Mouse (Mus musculus): ENCODE results near the gene Flt3l. TPM values are rescaled to one million over a fixed set of nuclear protein-coding genes. Genes with fewer than 3 reads are reported as not detected.
"Not testable (repeated sequence)": the region's sequence is repeated elsewhere in the genome, so short reads cannot be mapped to it uniquely, and the experiment has no call there.

Gene Flt3l
- polyA plus RNA-seq, 1 experiment from 2014 or later = 8.0 TPM

DNA sequence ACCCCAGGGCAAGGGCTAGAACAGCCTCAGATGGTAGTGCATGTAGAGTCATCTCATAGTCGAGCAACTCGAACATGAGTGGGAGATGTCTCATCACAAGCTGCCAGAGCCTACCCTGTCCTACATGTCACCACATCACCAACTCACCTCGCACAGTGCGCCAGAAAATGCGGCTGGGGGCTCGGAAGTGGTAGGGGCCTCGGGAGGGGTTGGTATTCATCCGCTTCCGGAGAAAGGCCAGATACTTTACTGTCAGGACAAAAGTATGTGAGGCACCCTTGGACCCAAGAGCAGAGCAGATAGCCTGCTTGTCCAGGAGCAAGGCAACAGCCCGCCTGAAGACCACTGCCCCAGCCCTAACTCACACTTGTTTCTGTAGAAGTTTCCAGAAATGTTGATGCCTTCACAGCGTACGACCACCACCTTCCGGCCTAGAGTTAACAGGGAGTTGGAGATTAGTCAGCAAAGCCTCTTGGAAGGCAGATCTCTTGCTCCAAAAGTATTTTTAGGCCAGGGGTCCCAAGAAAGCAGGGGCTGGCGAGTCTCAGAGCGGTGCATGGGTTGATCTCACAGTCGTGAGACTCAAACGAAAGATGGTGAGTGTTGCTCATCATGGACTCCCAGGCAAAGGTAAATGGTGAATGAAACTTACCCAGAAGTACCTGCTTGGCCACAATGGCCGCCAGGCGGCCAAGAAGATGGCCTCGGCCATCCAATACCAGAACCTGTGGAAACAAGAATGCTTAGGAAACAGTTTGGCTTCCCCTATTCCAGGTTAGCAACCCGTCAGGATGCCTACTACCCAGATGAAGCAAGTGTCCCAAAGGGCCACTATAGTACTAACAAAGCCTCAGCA is 9.2 kb downstream of the Flt3l start:
- H3K27ac ChIP-seq = peak overlapping the region; percentile 90
- peaks cover 43% of the 10 kb centered on the region for H3K79me2 ChIP-seq (ENCODE audit: inconsistent target)
- peaks cover 30% of the 10 kb centered on the region for H3K36me3 ChIP-seq (ENCODE audit: inconsistent target)
- WGBS (ENCODE audit: missing documents) = 56% methylated on average over 21 of the region's 21 CpGs
- H3K4me3 ChIP-seq (ENCODE audit: inconsistent target) = peak overlapping the region; percentile 99

DNA sequence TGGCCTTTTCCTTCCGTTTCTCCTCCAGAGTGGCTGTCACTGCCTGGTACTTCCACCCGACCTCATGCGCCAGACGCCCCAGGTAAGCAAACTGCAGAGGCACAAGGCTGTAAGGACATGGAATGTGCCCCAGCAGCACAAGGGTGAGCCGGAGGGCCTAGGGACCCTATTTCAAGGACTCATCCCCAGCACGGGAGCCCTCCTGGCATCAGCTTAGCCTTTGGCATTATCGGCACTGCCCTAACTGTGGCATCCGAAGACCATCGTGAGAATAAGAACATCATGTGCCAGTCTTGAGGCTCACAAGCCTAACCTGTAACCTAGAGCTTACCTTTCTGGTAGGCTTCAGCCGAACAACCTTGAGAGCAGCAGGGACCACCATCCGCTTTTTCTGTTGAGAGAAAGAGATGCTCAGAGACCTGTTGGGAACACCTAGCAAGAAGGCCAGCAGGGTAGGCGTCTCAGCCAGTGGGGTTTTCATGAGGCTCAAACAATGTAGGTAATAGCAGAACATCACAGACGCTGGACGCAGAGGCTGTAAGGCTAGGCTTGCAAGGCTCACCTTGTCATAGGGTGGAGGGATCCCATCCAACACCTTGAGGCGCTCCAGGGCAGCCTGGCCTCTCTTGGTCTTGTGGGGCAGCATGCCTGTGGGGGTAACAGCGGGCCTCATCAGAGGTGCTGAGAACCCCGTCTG is 9.9 kb downstream of the Flt3l start:
- Histone ChIP-seq H3K27ac (peak overlapping the region; percentile 90; the same call in 1 of the 2 replicates), H3K79me2 (ENCODE audit: inconsistent target) (peaks cover 43% of the 10 kb centered on the region), H3K4me3 (ENCODE audit: inconsistent target) (no peak overlapping the region), H3K36me3 (ENCODE audit: inconsistent target) (peaks cover 38% of the 10 kb centered on the region)
- WGBS (ENCODE audit: missing documents) = 88% methylated on average over 17 of the region's 17 CpGs

DNA sequence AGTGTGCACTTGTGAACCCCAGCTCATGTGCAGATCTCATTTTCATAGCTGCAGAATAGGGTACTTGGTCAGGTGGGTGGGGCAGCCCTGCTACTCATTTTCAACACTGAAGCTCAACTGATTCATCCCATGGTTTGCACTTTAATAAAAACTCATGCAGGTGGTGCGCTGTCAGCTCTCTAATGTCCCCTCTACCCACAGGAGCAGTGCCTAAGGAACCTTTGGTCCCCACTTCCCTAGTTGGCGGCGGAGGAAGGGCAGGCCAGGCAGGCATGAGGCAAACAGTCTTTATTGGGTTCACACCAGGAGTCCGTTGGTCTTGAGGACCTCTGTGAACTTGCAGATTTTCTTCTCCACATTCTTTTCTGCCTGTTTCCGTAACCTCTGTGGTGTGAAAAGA is 10.6 kb downstream of the Flt3l start:
- peaks cover 43% of the 10 kb centered on the region for H3K79me2 ChIP-seq (ENCODE audit: inconsistent target)
- peaks cover 44% of the 10 kb centered on the region for H3K36me3 ChIP-seq (ENCODE audit: inconsistent target)
- WGBS (ENCODE audit: missing documents) = 74% methylated on average over 5 of the region's 5 CpGs
- not testable (repeated sequence) for H3K4me3 ChIP-seq (ENCODE audit: inconsistent target); H3K27ac ChIP-seq

DNA sequence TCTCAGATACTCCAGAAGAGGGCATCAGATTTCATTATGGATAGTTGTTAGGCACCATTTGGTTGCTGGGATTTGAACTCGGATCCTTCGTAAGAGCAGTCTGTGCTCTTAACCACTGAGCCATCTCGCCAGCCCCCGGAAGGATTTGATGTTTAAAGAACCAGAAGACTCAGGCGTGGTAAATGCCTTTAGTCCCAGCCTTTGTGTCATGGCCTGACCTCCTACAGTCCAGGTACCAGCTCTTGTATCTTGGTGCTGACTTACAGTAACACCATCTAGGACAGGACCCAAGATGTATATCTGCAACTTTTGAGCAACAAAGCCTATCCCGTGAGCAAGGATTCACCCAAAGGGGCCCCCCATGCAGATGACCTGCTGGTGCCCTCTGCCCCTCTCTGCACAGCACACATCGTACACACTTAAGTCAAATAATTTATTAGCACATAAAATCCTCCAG is 11.1 kb downstream of the Flt3l start:
- Histone ChIP-seq H3K27ac (peak overlapping the region; percentile 36; the same call in 1 of the 2 replicates), H3K36me3 (ENCODE audit: inconsistent target) (peaks cover 49% of the 10 kb centered on the region), H3K79me2 (ENCODE audit: inconsistent target) (peaks cover 43% of the 10 kb centered on the region), H3K4me3 (ENCODE audit: inconsistent target) (no peak overlapping the region)
- 85% methylated on average over 7 of the region's 7 CpGs for WGBS (ENCODE audit: missing documents)

DNA sequence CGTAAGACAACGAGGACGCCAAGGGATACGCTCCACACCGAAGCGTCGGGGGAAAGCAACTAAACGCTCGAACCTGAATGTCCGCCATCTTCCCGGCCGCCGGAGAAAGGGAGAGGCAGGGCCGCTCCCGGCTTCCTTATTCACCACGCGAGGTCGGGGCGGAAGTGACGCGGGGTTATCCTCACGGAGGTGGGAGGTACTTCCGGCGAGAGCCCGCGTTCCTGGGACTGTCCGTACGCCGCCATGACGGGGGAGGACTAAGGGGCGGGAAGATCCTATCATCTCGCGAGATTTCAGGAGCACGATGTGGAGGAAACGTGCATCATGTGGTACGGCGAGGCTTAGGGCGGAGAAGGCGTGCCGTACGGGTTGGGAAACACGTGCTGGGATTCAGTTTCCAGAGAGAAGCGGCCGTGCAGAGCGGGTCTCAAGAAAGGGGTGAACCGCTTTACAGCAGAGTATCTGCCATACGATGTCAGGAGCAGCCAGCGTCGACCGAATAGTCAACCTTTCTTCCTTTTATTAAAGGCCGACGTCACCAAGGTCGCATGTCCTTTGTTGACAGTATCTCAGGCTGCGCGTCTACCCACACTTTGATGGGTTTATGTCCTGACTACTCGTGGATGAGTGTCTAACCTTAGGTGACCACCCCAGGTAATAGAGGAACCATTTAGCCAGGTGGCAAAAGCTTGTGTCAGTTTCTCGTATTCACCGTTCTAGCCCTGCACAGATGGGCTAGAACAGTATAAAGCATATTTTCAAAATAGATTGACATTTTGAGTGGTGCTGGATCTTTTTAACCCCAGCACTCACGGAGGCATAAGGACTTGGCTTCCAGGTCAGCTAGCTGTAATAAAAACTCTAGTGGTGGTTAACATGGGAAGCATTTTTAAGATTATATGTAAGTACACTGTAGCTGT is 11.7 kb downstream of the Flt3l start, which contains the start of gene Rps11:
TSS of gene Rps11 (minus strand) at position 216 of the 920 bp plus-strand sequence.
- peak within 1 kb of the TSS; percentile 95 for H3K27ac ChIP-seq
- peaks cover 43% of the 10 kb centered on the region for H3K79me2 ChIP-seq (ENCODE audit: inconsistent target)
- peak within 1 kb of the TSS; percentile 99 for H3K4me3 ChIP-seq (ENCODE audit: inconsistent target)
- H3K36me3 ChIP-seq (ENCODE audit: inconsistent target) = peaks cover 53% of the 10 kb centered on the region
- 4% methylated on average over 56 of the region's 59 CpGs for WGBS (ENCODE audit: missing documents)

DNA sequence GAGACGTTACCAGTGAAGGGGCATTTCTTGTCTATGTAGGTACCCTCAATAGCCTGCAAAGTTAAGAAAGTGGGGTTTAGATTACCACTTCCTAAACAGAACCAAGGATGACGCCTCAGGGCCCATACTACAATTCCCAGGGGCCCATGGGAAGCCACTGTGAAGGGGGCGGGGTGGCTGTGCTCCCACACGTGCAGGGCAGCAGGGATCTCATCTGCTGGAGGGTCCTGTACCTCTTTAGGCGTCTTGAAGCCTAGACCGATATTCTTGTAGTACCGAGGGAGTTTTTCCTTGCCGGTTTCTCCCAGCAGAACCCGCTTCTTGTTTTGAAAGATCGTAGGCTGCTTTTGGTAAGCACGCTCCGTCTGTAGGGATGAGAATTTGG is 13.1 kb downstream of the Flt3l start:
- H3K79me2 ChIP-seq (ENCODE audit: inconsistent target) = peaks cover 39% of the 10 kb centered on the region
- 7% methylated on average over 12 of the region's 12 CpGs for WGBS (ENCODE audit: missing documents)
- H3K36me3 ChIP-seq (ENCODE audit: inconsistent target) = peaks cover 53% of the 10 kb centered on the region
- H3K27ac ChIP-seq = peak overlapping the region; percentile 95
- peak overlapping the region; percentile 99 for H3K4me3 ChIP-seq (ENCODE audit: inconsistent target)

DNA sequence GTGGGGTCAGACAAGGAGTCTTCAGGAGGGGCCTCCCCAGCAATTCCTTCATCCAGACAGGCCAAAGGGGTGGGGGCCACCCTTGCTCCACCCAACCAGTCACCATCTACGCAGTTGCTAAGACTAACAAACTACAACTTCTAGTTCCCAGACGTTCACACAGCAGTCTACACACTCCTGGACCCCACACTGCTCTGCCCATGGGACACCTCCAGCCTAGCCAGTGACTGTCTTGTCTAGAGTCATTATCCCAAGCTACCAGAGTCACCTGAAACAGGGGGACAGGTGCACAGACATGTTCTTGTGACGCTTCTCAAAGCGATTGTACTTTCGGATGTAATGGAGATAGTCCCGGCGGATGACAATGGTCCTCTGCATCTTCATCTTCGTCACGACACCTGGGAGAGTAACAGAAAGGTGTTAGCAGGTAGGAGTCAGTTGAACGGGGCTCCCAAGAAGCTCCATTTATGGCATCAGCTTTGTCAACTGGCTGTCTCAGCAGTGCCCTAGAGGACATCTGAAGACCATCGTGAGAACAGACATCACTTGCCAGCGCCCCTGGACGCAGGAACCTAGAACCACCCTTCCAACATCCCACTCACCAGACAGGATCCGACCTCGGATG is 13.6 kb downstream of the Flt3l start:
- Histone ChIP-seq H3K79me2 (ENCODE audit: inconsistent target) (peaks cover 34% of the 10 kb centered on the region), H3K27ac (peak overlapping the region; percentile 95), H3K4me3 (ENCODE audit: inconsistent target) (peak overlapping the region; percentile 99), H3K36me3 (ENCODE audit: inconsistent target) (peaks cover 53% of the 10 kb centered on the region)
- WGBS (ENCODE audit: missing documents) = 67% methylated on average over 13 of the region's 15 CpGs

DNA sequence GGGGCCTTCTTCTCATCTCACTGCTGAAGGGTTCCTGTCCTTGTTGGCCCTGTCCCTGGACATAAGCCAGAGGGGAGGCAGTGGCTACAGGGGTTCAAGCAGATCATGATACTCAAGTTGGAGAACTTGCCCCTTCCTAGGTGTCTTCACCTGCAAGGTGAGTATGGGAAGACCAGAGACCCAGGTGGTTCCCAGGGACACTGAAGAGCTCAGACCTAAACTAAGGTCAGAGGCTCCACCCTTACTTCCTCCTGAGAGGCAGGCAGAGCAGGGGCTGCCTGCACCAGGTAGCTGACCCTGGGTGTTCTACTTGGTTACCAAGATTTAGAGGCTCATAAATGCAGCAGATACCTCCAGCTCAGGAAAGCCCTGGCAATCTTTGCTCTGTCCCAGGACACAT is 14.3 kb downstream of the Flt3l start:
- Histone ChIP-seq H3K79me2 (ENCODE audit: inconsistent target) (peaks cover 27% of the 10 kb centered on the region), H3K36me3 (ENCODE audit: inconsistent target) (peaks cover 51% of the 10 kb centered on the region), H3K27ac (no peak overlapping the region), H3K4me3 (ENCODE audit: inconsistent target) (no peak overlapping the region)

DNA sequence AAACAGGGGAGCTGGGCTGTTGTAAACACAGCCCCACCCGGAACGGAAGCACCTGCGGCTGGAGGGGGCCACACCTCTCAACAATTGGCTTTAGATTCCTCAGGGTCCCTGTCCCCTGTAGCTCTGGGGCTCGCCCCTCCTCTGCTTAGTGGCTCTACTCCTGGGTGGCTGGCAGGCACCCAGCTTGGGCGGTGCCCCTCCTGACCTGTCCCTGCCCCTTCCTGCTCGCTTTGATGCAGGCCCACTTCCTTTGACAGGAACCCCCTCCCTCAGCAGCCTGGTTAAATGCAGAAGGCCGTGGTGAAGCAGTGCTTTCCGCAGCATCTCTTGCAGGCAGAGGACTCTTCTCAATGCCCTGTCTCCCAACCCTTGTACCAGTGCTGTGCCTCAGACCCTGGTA is 14.8 kb downstream of the Flt3l start:
- Histone ChIP-seq H3K4me3 (ENCODE audit: inconsistent target) (no peak overlapping the region), H3K79me2 (ENCODE audit: inconsistent target) (peaks cover 21% of the 10 kb centered on the region), H3K27ac (no peak overlapping the region), H3K36me3 (ENCODE audit: inconsistent target) (peaks cover 46% of the 10 kb centered on the region)
- WGBS (ENCODE audit: missing documents) = 22% methylated on average over 7 of the region's 8 CpGs

DNA sequence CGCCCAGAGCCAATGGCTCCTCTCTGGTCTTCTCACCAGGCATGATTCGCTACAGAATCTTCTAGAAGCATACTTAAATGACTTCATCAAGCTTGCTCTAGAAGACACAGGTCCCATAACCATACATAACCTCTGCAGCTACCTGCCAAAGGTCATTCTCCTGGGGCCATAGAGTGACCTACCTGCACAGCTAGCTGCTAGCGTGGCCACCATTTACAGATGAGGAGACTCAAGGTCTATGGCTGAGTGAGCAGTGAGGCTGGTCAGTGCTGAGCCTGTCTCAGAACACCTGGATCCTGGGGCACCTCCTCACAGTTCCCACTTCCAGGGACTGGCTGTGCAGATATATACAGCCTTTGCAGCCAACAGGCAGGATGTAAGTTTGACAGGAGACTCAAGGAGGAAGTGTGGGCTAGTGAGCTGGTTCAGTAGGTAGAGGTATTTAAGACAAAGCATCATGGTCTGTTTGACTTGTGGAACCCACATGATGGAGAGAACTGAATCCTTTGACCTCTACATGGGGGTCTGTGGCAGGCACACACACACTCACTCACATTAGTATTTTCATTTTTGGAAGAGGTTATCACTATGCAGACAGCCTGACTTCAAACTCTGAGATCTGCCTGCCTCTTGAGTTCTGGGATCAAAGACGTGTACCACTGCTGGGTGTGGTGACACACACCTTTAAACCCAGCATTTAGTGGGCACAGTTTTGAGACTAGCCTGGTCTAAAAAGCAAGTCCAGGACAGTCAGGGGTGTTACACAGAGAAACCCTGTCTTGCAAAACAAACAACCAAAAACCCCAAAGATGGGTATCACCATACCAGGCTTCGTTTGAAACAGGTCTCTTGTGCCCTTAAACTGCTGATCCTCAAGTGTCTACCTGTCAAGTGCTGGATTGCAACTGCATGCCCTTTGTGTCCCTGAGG is 16.2 kb downstream of the Flt3l start:
- peaks cover 32% of the 10 kb centered on the region for H3K36me3 ChIP-seq (ENCODE audit: inconsistent target)
- H3K27ac ChIP-seq = no peak overlapping the region
- H3K79me2 ChIP-seq (ENCODE audit: inconsistent target) = peaks cover 17% of the 10 kb centered on the region
- 84% methylated on average over 5 of the region's 5 CpGs for WGBS (ENCODE audit: missing documents)
- H3K4me3 ChIP-seq (ENCODE audit: inconsistent target) = no peak overlapping the region

DNA sequence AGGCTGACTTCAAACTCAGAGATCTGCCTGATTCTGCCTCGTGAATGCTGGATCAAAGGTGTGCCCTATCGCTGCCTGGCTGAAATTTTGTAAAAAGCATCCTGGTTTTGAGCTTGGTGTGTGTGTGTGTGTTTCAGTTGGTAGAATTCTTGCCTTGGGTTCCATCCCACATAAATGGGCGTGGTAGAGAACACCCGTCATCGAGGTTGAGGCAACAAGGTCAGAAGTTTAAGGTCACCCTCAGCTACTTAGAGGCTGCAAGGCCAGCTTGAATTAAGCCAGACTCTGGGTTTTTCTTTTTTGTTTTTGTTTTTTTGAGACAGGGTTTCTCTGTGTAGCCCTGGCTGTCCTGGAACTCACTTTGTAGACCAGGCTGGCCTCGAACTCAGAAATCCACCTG is 17.9 kb downstream of the Flt3l start:
- H3K79me2 ChIP-seq (ENCODE audit: inconsistent target) = peaks cover 9% of the 10 kb centered on the region
- H3K4me3 ChIP-seq (ENCODE audit: inconsistent target) = no peak overlapping the region
- H3K36me3 ChIP-seq (ENCODE audit: inconsistent target) = peaks cover 32% of the 10 kb centered on the region
- WGBS (ENCODE audit: missing documents) = 93% methylated on average over 5 of the region's 6 CpGs
- H3K27ac ChIP-seq = no peak overlapping the region

DNA sequence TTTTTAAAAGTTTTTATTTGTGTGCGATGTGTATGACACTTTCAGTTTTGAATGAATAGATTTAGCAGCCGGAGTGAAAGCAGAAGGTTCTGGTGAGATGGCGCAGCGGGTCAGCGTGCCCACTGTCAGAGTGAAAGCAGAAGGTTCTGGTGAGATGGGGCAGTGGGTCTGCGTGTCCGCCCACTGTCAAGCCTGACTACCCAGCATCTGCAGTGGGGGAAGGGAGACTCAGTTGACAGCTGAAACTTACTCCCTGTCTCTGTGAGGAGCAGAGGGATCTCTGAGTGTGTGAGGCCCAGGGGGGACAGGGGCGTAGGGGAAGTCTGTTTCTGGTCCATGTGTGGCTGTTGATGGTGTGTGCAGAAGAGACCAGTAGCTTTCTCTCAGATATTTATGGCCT is 18.7 kb downstream of the Flt3l start:
- Histone ChIP-seq H3K4me3 (ENCODE audit: inconsistent target) (no peak overlapping the region), H3K79me2 (ENCODE audit: inconsistent target) (peaks cover 1% of the 10 kb centered on the region), H3K27ac (no peak overlapping the region), H3K36me3 (ENCODE audit: inconsistent target) (peaks cover 28% of the 10 kb centered on the region)
- 75% methylated on average over 8 of the region's 8 CpGs for WGBS (ENCODE audit: missing documents)

DNA sequence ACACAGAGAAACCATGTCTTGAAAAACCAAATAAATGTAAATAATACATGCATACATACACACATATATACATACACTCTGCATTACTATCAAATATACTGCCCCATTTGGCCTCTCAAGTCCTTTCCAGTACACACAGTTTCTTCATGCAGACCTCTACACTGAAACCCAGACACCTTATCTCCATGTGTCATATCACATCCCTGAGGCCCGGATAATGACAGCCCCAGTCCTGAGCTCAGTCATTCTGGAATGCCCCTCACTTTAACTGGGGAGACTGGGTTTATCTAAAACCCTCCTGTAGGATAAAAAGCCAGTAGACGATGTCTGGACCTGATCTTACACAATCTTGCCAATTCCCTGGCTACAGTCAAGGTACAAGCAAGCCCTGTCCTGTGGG is 22.8 kb downstream of the Flt3l start:
- Histone ChIP-seq H3K27ac (no peak overlapping the region), H3K79me2 (ENCODE audit: inconsistent target) (no peaks in the 10 kb centered on the region), H3K4me3 (ENCODE audit: inconsistent target) (no peak overlapping the region), H3K36me3 (ENCODE audit: inconsistent target) (no peaks in the 10 kb centered on the region)
- 100% methylated on average over 2 of the region's 2 CpGs for WGBS (ENCODE audit: missing documents)

Data from macrophage (primary cell).